Mouse (Mus musculus): ENCODE results near the gene Ncl.

The Ncl gene

GRCm38 (mm10) chr1:86301221-86302091 lies 57.7 kb downstream of the Ncl start:
- in situ Hi-C loops (cut with MboI; ENCODE audit: low pct_unique_long_range_greater_than_20kb in 1 of 2, low sequenced_read_pairs in 2 of 2, unreplicated experiment in 1 of 2), result no loop called here

GRCm38 (mm10) chr1:86300731-86301130 lies 58.5 kb downstream of the Ncl start:
- in situ Hi-C loops (cut with MboI; ENCODE audit: low pct_unique_long_range_greater_than_20kb in 1 of 2, low sequenced_read_pairs in 2 of 2, unreplicated experiment in 1 of 2), result no loop called here

- in situ Hi-C loops (cut with MboI; ENCODE audit: low pct_unique_long_range_greater_than_20kb in 1 of 2, low sequenced_read_pairs in 2 of 2, unreplicated experiment in 1 of 2), result no loop called here
Measured at GRCm38 (mm10) chr1:86300093-86300492, 59.1 kb downstream of the Ncl start.
